Mouse (Mus musculus) embryo, embryonic 9.5 days (tissue): ENCODE measurements around the gene Nes.

Experiments
- DNase-seq: peaks from one replicate; pipeline ENCODE4 v3.0.0-alpha.2; 2017; ENCODE audit errors: extremely low spot score

Gene Nes

DNA sequence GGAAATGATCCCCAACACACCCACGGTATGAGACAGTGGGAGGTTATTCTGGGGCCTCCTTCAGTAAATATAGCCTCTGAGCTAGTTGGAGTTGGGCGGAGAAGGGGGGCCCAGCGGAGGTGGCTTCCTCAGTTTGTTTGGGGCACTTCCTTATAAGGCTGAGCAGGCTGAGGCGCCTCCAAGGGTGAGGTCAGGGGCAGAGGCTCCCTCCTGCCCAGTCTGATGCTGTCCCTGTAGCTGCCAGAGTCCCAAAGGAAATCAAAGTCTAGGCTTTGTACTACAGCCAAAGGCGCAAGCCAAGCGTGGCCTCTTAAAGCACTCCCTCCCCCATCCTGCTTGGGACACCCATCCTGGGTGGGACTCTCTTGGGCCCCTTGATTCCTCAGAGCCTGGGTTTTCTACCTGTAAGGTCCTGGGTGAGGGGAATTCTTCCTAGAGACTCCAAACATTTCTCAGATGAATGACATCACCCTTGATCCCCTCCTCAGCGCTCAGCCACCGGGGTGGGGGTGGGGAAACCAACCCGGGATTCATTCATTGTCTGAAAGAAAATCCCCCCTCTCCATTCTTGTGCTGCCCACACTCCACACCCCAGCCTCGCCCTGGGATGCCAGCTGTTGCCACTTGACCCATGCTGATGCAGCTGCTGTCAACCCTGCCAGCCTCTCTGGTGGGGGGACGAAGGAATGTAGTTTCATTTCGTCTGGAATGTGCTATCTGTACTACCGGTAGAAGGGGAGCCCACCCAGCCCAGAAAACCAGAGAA is 12.1 kb downstream of the Nes start:
- DNase-seq, result peak; percentile 69

DNA sequence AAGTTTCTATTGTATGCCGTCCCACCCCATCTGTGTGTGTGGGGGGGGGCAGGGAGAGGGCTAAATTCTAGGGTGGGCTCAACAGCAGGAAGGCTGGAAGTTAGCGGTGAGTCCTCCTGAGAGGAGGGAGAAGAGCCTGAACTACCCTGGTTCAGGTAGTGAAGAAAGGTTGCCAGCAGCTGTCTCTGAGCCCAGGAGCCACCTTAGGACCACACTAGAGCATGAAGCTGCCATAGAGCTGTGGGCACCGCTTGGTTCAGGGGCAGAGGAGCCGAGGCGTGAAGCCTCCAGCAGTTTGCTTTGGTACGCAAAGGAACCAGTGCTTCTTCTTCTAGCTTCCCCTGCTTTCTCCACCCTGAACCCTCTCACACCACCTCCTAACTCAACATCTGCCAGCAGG is 12.7 kb downstream of the Nes start:
- no peak for DNase-seq

DNA sequence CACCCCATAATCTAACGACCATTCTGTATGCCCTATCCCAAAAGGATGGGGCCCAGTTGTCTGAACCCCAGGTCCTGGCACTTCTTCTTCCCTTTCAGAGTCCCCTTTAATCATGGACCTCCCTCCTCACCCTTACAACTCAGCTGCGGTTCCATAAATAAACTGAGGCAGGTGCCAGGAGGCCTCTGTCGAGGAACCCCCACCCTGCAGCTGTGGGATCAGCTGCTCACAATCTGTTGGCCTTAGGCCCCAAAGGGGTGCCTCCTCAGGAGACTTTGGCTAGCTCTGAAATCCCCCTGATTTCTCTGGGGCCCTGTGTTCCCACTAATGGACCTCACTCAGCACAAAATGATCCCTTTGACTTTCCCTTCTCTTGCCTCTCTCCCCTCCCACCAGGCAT is 13.2 kb downstream of the Nes start:
- no peak for DNase-seq

DNA sequence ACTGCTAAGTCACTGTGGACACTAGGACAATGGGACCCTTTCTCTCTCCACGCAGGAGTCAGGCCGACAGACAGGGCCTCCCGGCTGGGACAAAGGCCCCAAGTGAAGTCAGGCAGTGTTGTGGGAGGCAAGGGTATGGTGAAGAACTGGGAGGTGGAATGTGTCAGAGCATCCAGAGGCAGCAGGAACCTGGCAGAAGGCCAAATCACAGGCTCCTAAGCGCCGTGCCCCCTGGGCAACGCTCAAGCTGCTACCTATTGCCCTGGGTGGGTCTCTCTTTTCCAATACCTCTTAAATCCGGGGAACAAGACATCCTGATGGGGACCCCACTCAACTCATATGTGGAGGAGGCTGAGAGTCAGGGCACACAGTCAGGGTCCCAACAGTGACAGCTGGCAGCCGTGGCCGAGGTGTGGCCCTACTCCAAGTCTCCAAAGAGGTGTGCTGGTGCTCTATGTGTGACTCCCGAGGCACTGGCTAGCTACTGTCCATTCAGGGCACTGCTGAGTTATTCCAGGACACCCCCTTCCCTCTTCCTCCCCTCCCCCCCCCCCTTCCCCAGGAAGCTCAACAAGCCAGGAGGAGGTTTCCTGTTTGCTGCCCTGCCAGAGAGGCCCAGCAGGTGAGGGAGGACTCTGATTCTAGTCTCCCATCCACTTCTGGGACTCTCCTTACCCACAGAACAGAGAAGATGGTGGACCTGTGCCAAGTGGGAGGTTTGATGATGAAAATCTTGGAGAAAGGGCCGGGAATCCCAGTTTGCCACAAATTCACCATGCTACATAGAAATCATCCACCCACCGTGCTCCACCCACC is 14.8 kb downstream of the Nes start:
- no peak for DNase-seq

DNA sequence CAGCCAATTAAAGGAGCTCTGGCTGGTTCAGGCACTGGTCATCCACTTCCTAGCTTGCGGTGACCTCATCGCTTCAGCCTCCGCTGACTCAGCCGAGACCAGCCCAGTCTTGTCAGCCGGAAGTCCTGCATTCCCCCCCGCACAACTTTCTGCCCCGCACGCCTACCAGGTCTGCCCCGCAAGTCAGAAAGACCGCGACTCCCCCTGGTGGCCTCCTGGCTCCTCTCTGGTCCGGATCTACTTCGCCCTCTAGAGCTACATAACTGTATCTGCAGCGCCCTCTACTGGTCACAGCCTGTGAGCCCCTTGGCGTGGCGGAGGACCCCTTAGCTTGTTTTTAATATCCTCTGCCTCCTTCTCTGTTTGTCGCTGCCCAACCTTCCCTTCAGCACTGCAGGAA is 16.0 kb downstream of the Nes start:
- DNase-seq, result peak; percentile 98

DNA sequence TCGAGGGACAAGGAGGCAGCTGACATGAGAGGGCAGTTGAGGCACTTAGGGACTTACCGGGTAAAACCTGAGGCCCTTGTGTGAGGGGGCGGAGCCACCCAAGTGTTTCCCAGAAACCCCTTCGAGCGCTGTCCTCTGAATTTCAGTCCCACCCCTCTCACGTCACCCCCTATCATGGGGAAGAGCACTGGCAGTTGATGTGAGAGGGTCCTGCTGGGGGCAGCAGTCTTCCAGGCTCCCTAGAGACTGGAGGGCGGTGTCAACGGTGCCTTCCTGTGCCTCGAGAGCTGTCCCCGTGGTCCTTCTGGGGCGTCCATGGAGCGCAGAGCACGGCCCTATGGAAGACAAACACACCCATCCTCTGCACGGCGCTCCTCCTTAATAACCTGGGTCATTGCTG is 16.8 kb downstream of the Nes start:
- DNase-seq, result peak; percentile 83

DNA sequence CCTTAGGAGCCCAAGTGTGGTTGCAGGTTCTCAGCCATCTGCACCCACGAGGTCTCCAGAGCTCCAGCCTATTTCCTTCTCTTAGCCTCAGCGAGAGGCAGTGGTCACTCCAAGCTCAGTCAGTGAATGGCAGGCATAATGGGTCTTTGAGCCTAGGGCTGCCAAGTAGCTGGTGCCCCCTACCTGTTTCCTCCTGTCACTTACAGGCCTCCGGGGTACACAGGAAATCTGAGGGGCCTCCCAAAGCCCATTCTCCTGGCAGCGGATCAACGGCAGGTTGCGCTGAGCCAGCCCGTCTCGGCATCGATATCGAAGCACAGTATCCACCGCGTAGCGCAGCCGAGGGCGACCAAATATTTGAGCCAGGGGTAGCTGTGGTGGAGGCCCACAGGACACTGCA is 17.2 kb downstream of the Nes start:
- DNase-seq, result no peak

DNA sequence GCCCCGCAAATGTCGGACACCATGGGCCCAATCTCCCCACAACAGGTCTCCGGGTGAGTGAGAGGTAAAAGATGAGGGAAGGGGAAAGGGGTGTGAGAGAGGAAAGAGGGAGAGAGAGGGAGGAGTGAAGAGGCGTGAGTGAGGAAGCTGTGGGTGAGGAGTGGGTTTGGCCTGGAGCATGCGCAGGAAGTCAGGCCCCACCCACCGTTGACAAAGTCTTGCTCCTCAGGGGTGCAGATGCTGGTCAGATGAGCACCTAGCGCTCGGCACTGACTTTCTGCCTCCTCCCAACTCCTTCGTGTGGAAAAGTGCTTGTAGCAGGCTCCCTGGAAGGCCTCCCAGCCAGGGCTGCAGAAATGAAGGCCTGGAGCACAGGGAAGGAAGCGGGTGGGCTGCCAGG is 19.1 kb downstream of the Nes start:
- DNase-seq, result no peak

DNA sequence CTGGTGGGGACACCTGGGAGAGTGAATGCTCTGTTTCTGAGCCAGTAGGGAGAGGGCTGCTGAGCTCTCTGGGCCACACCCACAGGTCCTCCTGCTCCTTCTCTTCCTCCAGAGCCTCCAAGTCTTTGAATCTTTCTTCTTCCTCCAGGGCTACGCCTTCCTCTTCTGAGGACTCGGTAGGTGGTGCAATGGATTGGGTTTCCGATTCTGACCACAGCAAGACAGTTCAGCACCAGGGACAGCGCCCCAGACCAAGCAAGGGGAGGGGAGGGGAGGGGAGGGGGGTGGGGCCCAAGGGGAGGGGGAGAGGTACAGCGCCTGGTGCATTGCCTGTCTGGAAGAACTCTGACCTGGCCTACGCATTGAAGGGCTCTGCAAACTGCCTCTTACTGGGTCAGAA is 22.6 kb downstream of the Nes start:
- peak; percentile 64 for DNase-seq

DNA sequence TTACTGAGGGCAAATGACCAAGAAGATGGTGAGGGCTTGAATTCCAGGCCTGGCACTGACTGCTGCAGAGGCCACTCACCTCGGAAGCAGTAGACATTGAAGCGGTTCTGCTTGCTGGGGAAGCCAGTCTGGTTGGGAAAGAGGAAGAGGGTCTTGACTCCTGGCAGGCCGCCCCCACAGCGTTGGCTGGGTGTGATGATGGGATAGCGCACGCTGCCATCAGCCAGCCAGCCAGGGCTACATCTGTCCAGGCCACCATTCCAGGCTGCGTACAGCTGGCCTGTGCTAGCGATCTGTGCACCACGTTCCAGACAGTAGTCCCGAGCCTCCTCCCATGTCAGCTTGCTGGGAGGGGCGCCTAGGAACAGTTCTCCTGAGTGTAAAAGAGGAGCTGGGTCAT is 24.5 kb downstream of the Nes start:
- DNase-seq, result no peak

DNA sequence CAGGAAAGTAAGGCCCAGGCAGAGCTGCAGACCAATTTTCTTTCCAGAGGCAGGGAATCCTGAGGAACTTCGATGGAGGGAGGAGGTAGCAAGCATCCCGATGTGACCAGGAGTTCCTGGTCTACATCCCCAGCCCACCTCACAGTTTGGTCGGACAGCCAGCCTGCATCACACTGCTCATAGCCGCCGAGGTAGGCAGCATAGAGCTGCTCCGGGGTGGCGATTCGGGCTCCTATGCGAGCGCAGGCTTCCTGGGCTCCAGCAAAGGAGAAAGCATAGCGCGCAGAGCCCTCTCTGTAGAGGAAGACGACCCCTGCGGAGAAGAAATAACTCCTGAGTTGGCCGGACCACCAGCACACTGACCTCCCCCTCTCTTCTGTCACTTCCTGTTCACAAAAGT is 25.5 kb downstream of the Nes start:
- no peak for DNase-seq

DNA sequence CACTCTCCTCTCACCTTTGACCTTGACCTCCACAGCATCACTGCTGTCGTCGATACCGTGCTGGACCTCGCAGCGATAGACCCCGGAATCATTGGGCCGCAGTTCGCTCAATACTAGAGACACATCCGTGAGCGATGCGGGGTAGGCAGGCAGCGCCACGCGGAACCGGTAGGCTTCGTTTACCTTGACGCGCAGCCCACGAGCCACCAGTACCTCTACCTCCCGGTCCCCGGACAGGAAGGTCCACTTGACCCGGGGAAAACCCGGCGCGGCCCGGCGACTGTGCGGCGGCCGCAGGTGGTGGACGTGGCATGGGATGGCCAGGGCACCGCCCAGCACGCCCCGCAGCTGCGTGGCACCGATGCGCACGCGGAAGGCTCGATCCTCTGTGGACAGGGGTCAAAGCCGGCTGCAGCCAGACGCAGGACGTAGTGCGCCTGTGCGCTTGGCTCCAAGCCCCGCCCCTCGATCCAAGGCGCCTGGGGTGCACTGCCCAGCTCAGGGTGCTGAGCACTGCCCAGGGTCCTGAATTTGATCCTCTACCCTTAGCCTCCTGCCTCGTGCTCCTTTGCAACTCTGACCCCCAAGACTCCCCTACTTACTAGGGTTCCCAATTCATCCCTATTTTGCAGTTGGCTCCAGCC is 26.2 kb downstream of the Nes start:
- DNase-seq, result no peak

DNA sequence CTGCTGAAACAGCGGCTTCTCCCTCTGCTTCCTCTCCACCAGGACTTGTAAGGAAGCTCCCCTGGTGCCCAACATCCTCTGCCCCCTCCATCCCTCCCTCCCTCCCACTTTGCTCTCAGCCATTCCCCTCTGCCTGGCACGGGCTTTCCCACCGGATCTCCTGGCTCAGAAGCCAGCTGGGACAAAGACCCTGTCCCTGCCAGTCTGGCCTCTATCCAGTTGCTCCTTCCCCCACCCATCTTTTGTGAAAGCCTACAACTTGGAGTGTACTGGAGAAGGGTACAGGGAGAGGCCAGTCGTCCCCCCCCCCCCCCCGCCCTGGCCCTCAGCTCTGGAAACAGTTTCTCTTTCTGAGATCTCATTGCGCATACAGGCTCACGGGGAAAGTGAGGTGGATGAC is 27.9 kb downstream of the Nes start:
- DNase-seq, result no peak

DNA sequence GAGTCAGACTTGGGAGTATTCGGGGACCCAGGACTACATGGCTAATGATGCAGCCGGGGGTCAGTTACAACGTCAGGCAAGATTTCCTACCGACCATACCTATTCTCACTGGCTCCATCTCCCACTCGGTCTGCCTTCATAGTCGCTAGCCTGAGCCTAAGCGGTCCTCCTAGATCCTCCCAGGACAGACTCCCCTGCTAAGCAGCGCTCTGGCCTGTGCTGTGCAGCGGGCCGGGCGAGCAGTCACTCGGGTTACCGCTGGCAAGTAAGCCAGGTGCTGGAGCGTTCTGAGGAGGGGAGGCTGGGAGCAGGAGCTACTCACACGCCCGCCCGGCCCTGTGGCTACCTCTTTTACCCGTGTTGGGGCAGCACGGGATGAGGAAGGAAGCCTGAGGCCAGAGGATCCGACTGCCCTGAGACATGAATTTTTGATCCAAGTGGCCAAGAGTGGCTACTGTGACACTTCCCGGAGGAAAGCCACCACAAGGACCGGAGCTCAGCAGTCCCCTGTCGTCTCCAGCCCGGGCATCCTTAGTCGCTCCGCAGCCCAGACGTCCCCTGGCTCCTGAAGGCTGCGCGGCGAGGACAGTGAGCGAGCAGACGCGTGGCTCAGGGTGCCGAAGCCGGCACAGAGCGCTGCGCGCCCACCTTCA is 28.5 kb downstream of the Nes start:
- DNase-seq, result peak; percentile 31

DNA sequence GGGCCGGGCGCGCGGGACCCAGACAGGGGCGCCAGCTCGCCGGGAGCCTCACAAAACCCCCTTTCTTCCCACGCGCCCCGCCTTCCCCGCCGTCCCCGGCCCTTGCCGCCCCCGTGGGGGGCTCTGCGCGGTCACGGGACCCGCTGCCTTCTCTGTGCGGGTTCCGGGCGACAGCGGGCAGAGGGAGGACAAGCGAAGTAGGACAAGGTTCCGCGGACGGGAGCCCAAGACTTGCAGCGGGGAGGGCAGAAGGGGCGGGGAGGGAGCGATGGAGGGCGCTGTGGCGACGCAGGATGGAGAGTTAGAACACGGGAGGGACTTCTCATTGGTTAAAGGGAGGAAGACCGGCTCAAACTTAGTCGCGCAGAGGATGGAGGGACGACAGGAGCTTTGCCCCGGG is 29.3 kb downstream of the Nes start, which contains the start of gene Bcan:
Gene Bcan (minus strand): TSS at position 50 of the 400 bp plus-strand sequence.
- peak; percentile 45 for DNase-seq

DNA sequence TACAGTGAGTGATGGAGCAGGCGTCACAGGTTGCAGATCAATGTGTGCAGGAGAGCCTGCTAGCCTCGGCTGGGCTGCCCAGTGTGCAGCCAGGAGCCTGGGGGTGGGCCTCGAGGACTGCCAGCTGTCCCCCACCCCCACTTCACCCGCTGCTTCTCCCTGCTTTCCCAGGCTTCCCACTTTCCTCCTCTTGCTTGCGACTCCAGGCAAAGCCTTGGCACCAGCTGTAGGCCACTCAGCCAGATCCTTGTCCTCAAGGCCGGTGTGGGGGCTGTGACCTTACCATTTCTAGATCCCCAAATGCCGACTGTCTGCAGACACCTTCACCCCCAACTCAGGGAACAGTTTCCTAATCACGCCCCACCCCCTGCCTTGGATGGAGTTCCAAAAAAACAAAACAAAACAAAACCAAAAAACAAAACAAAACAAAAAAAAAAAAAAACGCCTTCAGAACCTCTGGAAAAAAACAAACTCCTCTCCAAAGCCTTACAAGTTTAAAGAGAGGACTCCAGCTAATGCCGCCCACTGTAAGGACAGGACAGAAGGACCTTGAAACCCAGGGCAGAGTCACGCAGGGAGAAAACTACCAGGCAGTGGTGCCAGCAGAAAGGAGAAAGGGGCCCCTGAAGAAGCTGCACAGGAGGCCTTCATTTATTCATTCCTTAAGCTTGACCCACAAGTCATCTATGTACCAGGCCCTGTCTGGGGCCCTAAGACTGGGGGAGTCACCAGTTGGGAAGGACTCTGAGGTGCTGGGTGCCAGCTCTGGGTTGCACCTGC is 30.1 kb downstream of the Nes start:
- no peak for DNase-seq

DNA sequence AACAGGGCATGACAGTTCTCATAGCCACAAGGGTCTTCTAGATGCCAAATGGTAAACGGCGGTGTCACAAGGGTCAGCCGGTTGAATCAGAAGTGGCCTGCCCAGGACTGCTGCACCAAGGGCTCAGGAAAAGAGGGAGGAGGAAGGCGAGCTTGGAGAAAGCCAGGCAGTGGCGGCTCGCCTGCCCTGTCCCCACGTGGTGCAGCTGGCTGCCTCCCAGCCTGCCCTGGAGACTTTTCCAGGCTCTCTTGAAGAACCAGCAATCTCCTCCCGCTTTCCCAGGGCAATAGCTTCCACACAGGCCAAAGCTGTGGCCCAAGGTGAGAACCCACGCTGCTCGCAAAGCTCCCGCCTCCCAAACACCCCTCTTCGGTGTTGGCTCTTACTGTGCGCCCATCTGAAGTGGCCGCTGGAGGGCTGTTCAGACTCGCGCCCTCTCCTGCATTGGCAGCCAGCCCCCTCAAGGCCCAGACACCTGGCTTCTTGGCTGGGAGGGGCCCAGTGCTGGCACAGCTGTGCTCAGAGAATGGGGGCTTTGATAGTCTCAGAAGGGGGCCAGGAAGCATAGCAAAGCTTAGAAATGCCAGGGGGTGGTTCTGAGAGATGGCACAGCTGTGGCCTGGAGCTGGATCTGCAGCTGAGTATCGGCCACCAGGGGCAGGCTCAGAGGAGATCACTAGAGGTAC is 31.6 kb downstream of the Nes start:
- DNase-seq, result no peak

DNA sequence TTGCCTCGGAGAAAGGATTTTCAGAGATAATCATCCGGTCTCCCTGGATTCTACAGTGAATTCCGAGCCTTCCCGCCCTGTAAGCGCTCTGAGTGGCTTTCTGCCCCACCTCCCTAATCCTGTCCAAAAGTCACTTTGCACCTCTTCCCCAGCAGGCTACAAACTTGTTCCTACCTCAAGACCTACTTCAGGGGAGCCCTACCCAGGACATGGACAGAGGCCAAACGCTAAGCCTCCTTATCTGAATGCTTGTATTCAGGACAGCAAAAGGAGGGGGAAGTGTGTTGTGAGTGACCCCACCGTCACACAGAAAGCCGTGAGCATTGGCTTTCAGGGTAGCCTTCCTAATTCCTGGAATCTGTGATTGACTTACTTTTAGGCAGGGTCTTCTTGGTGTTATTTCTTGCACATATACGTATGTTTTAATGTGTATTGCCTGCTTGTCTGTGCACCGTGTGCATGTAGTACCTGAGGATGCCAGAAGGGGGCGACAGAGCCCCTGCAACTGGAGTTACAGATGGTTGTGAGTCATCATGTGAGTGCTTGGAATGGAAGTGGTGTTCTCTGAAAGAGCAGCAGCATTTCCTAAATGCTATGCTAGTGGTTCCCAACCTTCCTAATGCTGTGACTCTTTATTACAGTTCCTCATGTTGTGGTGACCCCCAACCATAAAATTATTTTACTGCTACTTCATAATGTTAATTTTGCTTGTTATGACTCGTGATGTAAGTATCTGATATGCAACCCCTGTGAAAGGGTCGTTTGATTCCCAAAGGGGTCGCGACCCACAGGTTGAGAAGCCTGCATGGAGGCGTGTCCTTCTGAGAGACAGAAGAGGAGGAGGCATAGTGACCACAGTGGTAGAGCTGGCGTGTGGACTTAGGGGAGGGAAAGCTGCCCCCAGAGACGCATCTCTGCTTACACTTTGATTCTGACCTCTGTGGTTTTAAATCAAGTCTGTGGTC is 35.2 kb downstream of the Nes start:
- no peak for DNase-seq

DNA sequence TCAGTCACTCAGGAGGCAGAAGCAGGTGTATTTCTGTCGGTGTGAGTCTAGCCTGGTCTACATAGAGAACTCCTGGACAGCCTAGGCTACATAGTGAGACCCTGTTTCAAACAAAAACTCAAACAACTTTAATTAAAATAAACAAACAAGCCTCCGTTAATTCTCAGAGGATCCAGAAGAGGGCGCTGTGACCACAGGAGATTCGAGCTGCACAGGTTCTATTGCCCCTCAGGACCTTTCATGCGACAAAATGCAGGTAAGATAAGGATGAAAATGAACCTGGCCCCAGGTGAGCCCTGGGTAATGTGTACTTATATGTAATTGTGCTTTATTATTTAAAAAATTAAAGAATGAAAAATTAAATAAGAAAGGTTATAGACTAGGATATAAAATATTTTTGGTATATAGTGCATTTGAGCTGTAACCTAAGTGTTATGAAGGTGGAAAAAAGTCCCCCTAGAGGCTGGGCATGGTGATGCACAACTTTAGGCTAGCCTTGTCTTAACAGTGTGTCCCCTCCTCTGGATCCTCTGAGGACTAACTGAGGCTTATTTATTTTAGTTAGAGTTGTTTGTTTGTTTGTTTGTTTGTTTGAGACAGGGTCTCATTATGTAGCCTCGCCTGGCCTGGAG is 39.9 kb downstream of the Nes start:
- DNase-seq, result no peak
